Mouse (Mus musculus) layer of hippocampus, adult 18-20 months (tissue): ENCODE measurements around the gene Zfp966. TPM values are rescaled to one million over a fixed set of nuclear protein-coding genes. Genes with fewer than 3 reads are reported as not detected.
"Not testable (repeated sequence)": the region's sequence is repeated elsewhere in the genome, so short reads cannot be mapped to it uniquely, and the experiment has no call there.

Experiments used
- DNase-seq, 2 experiments: peaks; one replicate each; pipeline ENCODE4 v3.0.0; 2022; ENCODE audit warnings: low spot score in 2 of 2
- long read RNA-seq: library from polyadenylated mRNA; stranded (forward); transcript quantifications from one replicate; pipeline ENCODE4 v2.0.0, GENCODE M21; 2021
- total RNA-seq, 2 experiments: library from RNA; stranded (reverse); gene quantifications; 2 replicates each; pipeline ENCODE4 v1.2.3; 2021

Gene Zfp966
- total RNA-seq: 1 to 10 TPM; 7.3 to 8.3 TPM
- long read RNA-seq, partial matches to known transcripts: 0 of 2 reads
- long read RNA-seq, other reads (novel, unspliced or antisense): 2 of 2 reads

GRCm38 (mm10) chr2:175931000-175931399, at the start of gene Zfp966:
Zfp966 (minus strand) TSS chr2:175931100.
- DNase-seq: not testable (repeated sequence)

DNA sequence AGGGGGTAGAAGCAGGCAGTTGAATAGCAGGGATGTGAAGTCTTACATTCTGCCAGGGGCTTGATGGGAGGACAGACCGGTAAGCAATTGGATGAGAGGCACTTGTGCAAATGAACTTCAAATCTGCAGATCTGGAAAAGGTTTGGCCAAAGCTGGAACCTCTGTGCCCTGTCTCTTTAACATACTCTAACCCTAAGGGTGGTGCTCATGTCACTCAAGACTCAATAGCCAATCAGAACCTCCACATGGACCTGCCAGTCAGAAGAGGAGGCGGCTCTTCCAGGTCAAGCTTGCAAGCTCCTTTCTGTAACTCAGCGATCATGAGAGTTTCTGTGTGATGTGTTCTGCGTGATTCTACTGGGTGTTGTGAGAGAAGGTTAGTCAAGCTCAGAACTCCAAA, 34.1 kb upstream of the Zfp966 start, which contains the start of gene Gm2026:
Gene Gm2026, plus strand, starts transcription at position 301 of the 400 bp plus-strand sequence.
- not testable (repeated sequence) for DNase-seq

GRCm38 (mm10) chr2:175869024-175869423, 61.9 kb downstream of the Zfp966 start, which contains the start of gene Gm6710:
Gm6710 (plus strand) TSS chr2:175869219.
- DNase-seq: not testable (repeated sequence)

Other genes starting within 250 kb of the Zfp966 start
- not detected for gene Zfp969, start 227.5 kb downstream of the Zfp966 start, total RNA-seq
- not detected for gene Gm2007, start 189.6 kb downstream of the Zfp966 start, total RNA-seq
- 10 to 100 TPM in 1 of 2 experiments, 1 to 10 TPM in 1; 3.8 to 15.1 TPM for gene Gm14288, start 130.0 kb downstream of the Zfp966 start, total RNA-seq
- gene Gm6710, start 61.9 kb downstream of the Zfp966 start, total RNA-seq: 10 to 100 TPM; 44.0 to 51.8 TPM
- 10 to 100 TPM; 47.9 to 56.1 TPM for gene Gm2026, start 34.2 kb upstream of the Zfp966 start, total RNA-seq
- gene Gm2004, start 218.7 kb upstream of the Zfp966 start, total RNA-seq: 1 to 10 TPM; 6.0 to 8.1 TPM